Comparison of ENCODE assay signal across 15 mouse cellular contexts in the genomic region with DNA sequence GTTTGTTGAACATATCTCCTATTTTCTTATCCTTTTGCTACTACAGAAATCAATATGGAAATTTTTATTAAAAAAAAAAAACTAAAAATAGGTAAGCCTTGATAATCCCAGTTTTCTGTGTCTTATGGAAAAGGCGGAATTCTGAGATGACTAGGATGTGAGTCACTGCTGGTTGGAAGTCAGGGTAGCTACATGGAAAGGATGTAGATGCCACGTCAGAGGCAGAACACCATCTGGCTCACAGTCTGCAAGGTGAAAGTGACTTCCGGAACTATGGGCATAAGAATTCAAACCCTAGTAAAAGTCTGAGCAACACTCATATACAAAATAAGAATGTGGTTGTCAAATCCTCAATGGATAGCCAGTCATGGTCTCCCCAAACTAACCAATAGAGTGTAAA.
"Had no signal": no experiment of that assay in that cellular context is flagged by ENCODE, and none has a peak within 500 bp of the region (broad histone marks: within the 10 kb centered on the region; RNA-seq: fewer than 3 reads in every experiment).

No protein-coding gene starts in this region.

- H3K27me3 ChIP-seq: midbrain, embryonic 12.5 days; neural tube, embryonic 13.5 days; neural tube, embryonic 15.5 days had no signal

- H3K36me3 ChIP-seq: midbrain, embryonic 10.5 days; midbrain, embryonic 12.5 days; neural tube, embryonic 13.5 days; neural tube, embryonic 15.5 days had no signal

- H3K4me3 ChIP-seq: midbrain, embryonic 10.5 days; midbrain, embryonic 12.5 days; myocyte; neural tube, embryonic 13.5 days; neural tube, embryonic 15.5 days had no signal

- DNase-seq: lung, adult 18-20 months; lung, embryonic 14.5 days; lung, postnatal 10 days; lung, postnatal 4 days; midbrain, embryonic 14.5 days; retina, postnatal 1 day; spleen, adult 18-20 months; thymus, adult 18-20 months; thymus, postnatal 14 days; thymus, postnatal 36 days had no signal
